Mouse (Mus musculus) neural tube, embryonic 12.5 days (tissue): Measurements from ENCODE around the gene Rps6kc1. TPM values are rescaled to one million over a fixed set of nuclear protein-coding genes. Genes with fewer than 3 reads are reported as not detected.

Experiments
- ATAC-seq: fragments of 200-750 bp; cut with Nextera tagmentation; 2 replicates; pipeline ENCODE4 v1.8.0; 2017; ENCODE audit warnings: low read depth, mild to moderate bottlenecking, moderate TSS enrichment, moderate library complexity; ENCODE audit not compliant: low FRiP score
- H3K27ac ChIP-seq: fragments of 300-500 bp; sonication (generic); 2 replicates; pipeline ENCODE4 v1.5.1; 2016
- H3K27me3 ChIP-seq: fragments of 300-500 bp; sonication (generic); replicated peaks from 2 replicates; pipeline ENCODE4 v1.6.1; 2016; ENCODE audit warnings: mild to moderate bottlenecking
- H3K36me3 ChIP-seq: fragments of 300-500 bp; sonication (generic); 2 replicates; pipeline ENCODE4 v1.6.1; 2016; ENCODE audit warnings: mild to moderate bottlenecking
- H3K4me1 ChIP-seq: fragments of 300-500 bp; sonication (generic); 2 replicates; pipeline ENCODE4 v1.6.1; 2016
- H3K4me2 ChIP-seq: fragments of 300-500 bp; sonication (generic); replicated peaks from 2 replicates; pipeline ENCODE4 v1.6.1; 2016; ENCODE audit warnings: mild to moderate bottlenecking
- H3K4me3 ChIP-seq: fragments of 300-500 bp; sonication (generic); 2 replicates; pipeline ENCODE4 v1.5.1; 2016
- H3K9ac ChIP-seq: fragments of 300-500 bp; sonication (generic); 2 replicates; pipeline ENCODE4 v1.6.1; 2016; ENCODE audit warnings: mild to moderate bottlenecking
- H3K9me3 ChIP-seq: fragments of 300-500 bp; sonication (generic); 2 replicates; pipeline ENCODE4 v1.6.1; 2016; ENCODE audit warnings: mild to moderate bottlenecking
- WGBS: fragments of 180-500 bp; shearing (Covaris S2); methylation state at CpG from one replicate; pipeline ENCODE4 v1.1.7; 2016; 5-methylcytosine and 5-hydroxymethylcytosine counted together
- polyA plus RNA-seq: library from polyadenylated mRNA; unstranded; fragments of >200 nt; fragmentation: Nextera tagmentation; extraction: Ambion mirVana; gene quantifications from 2 replicates; pipeline ENCODE4 v1.2.1, GENCODE M21; 2016

Rps6kc1 gene
- polyA plus RNA-seq, 1 experiment from 2014 or later, result 26.4 TPM

- Histone ChIP-seq H3K36me3 (no peaks in the 10 kb centered on the region), H3K27ac (no peak overlapping the region), H3K9me3 (no peaks in the 10 kb centered on the region), H3K4me1 (no peaks in the 10 kb centered on the region), H3K4me3 (no peak overlapping the region), H3K4me2 (no peak overlapping the region), H3K27me3 (no peaks in the 10 kb centered on the region), H3K9ac (no peak overlapping the region)
- ATAC-seq, result no peak
- WGBS, result 88% methylated on average over 3 of the region's 3 CpGs
Observed at GRCm38 (mm10) chr1:190675455-190675854, 236.1 kb downstream of the Rps6kc1 start.

- Histone ChIP-seq H3K9ac (no peak overlapping the region), H3K27me3 (no peaks in the 10 kb centered on the region), H3K27ac (no peak overlapping the region), H3K4me2 (no peak overlapping the region), H3K9me3 (no peaks in the 10 kb centered on the region), H3K4me3 (no peak overlapping the region), H3K36me3 (no peaks in the 10 kb centered on the region), H3K4me1 (no peaks in the 10 kb centered on the region; the same call in 1 of the 2 replicates)
- no peak for ATAC-seq
- WGBS, result 86% methylated on average over 10 of the region's 10 CpGs
Observed at GRCm38 (mm10) chr1:190669099-190669498, 242.5 kb downstream of the Rps6kc1 start.

- no peak overlapping the region for H3K4me3 ChIP-seq
- WGBS, result 94% methylated on average over 11 of the region's 11 CpGs
- H3K27me3 ChIP-seq, result no peaks in the 10 kb centered on the region
- H3K4me1 ChIP-seq, result no peaks in the 10 kb centered on the region; the same call in 1 of the 2 replicates
- no peaks in the 10 kb centered on the region for H3K9me3 ChIP-seq
- H3K36me3 ChIP-seq, result no peaks in the 10 kb centered on the region
- H3K9ac ChIP-seq, result no peak overlapping the region
- ATAC-seq, result no peak
- H3K27ac ChIP-seq, result no peak overlapping the region
- no peak overlapping the region for H3K4me2 ChIP-seq
Observed at GRCm38 (mm10) chr1:190667821-190668220, 243.7 kb downstream of the Rps6kc1 start.

- WGBS, result 84% methylated on average over 5 of the region's 5 CpGs
- Histone ChIP-seq H3K4me3 (no peak overlapping the region), H3K27me3 (no peaks in the 10 kb centered on the region), H3K36me3 (no peaks in the 10 kb centered on the region), H3K9ac (no peak overlapping the region), H3K9me3 (no peaks in the 10 kb centered on the region), H3K4me1 (no peaks in the 10 kb centered on the region; the same call in 1 of the 2 replicates), H3K27ac (no peak overlapping the region), H3K4me2 (no peak overlapping the region)
- no peak for ATAC-seq
Observed at GRCm38 (mm10) chr1:190667326-190667725, 244.2 kb downstream of the Rps6kc1 start.

GRCm38 (mm10) chr1:190665490-190665875 is 246.1 kb downstream of the Rps6kc1 start:
- ATAC-seq, result no peak
- H3K27ac ChIP-seq, result no peak overlapping the region
- H3K27me3 ChIP-seq, result no peaks in the 10 kb centered on the region
- no peak overlapping the region for H3K4me3 ChIP-seq
- H3K36me3 ChIP-seq, result no peaks in the 10 kb centered on the region
- no peak overlapping the region for H3K9ac ChIP-seq
- 84% methylated on average over 8 of the region's 8 CpGs for WGBS
- no peak overlapping the region for H3K4me2 ChIP-seq
- H3K9me3 ChIP-seq, result no peaks in the 10 kb centered on the region
- H3K4me1 ChIP-seq, result peaks cover 11% of the 10 kb centered on the region

GRCm38 (mm10) chr1:190664767-190665489 is 246.6 kb downstream of the Rps6kc1 start:
- Histone ChIP-seq H3K27ac (no peak overlapping the region), H3K4me1 (peaks cover 11% of the 10 kb centered on the region), H3K4me3 (no peak overlapping the region), H3K4me2 (no peak overlapping the region), H3K9me3 (no peaks in the 10 kb centered on the region), H3K36me3 (no peaks in the 10 kb centered on the region), H3K27me3 (no peaks in the 10 kb centered on the region), H3K9ac (no peak overlapping the region)
- no peak for ATAC-seq
- 83% methylated on average over 21 of the region's 21 CpGs for whole genome bisulfite sequencing

GRCm38 (mm10) chr1:190663996-190664395 is 247.6 kb downstream of the Rps6kc1 start:
- Histone ChIP-seq H3K27me3 (no peaks in the 10 kb centered on the region), H3K4me3 (no peak overlapping the region), H3K4me1 (peaks cover 11% of the 10 kb centered on the region), H3K27ac (no peak overlapping the region), H3K9me3 (no peaks in the 10 kb centered on the region), H3K4me2 (no peak overlapping the region), H3K36me3 (no peaks in the 10 kb centered on the region), H3K9ac (no peak overlapping the region)
- 87% methylated on average over 4 of the region's 4 CpGs for WGBS
- ATAC-seq, result no peak

GRCm38 (mm10) chr1:190662736-190663135 is 248.8 kb downstream of the Rps6kc1 start:
- Histone ChIP-seq H3K4me2 (no peak overlapping the region), H3K27ac (no peak overlapping the region), H3K4me1 (peaks cover 11% of the 10 kb centered on the region), H3K27me3 (no peaks in the 10 kb centered on the region), H3K4me3 (no peak overlapping the region), H3K9me3 (no peaks in the 10 kb centered on the region), H3K9ac (no peak overlapping the region), H3K36me3 (no peaks in the 10 kb centered on the region)
- 84% methylated on average over 5 of the region's 5 CpGs for WGBS
- ATAC-seq, result no peak

- Histone ChIP-seq H3K36me3 (no peaks in the 10 kb centered on the region), H3K4me2 (no peak overlapping the region), H3K27ac (no peak overlapping the region), H3K27me3 (no peaks in the 10 kb centered on the region), H3K4me3 (no peak overlapping the region), H3K9me3 (no peaks in the 10 kb centered on the region), H3K9ac (no peak overlapping the region), H3K4me1 (peaks cover 11% of the 10 kb centered on the region)
- ATAC-seq, result peak; percentile 49; the same call in 1 of the 2 replicates
- WGBS, result 24% methylated on average over 4 of the region's 4 CpGs
Observed at GRCm38 (mm10) chr1:190661764-190662163, 249.8 kb downstream of the Rps6kc1 start.

GRCm38 (mm10) chr1:190661249-190661648 is 250.3 kb downstream of the Rps6kc1 start:
- Histone ChIP-seq H3K9me3 (no peaks in the 10 kb centered on the region), H3K4me2 (no peak overlapping the region), H3K4me3 (no peak overlapping the region), H3K4me1 (peaks cover 11% of the 10 kb centered on the region), H3K36me3 (no peaks in the 10 kb centered on the region), H3K27ac (no peak overlapping the region), H3K9ac (no peak overlapping the region), H3K27me3 (no peaks in the 10 kb centered on the region)
- WGBS, result 49% methylated on average over 15 of the region's 15 CpGs
- ATAC-seq, result peak; percentile 27; the same call in 1 of the 2 replicates

- H3K4me2 ChIP-seq, result no peak overlapping the region
- H3K27me3 ChIP-seq, result no peaks in the 10 kb centered on the region
- no peaks in the 10 kb centered on the region for H3K36me3 ChIP-seq
- no peak overlapping the region for H3K27ac ChIP-seq
- 79% methylated on average over 17 of the region's 17 CpGs for WGBS
- no peaks in the 10 kb centered on the region for H3K9me3 ChIP-seq
- no peak for ATAC-seq
- H3K9ac ChIP-seq, result no peak overlapping the region
- no peak overlapping the region for H3K4me3 ChIP-seq
- peaks cover 11% of the 10 kb centered on the region for H3K4me1 ChIP-seq
Observed at GRCm38 (mm10) chr1:190659722-190660502, 251.7 kb downstream of the Rps6kc1 start.

- WGBS, result 95% methylated on average over 13 of the region's 13 CpGs
- H3K9me3 ChIP-seq, result no peaks in the 10 kb centered on the region
- H3K27me3 ChIP-seq, result no peaks in the 10 kb centered on the region
- ATAC-seq, result no peak
- no peak overlapping the region for H3K27ac ChIP-seq
- H3K4me2 ChIP-seq, result no peak overlapping the region
- no peaks in the 10 kb centered on the region for H3K36me3 ChIP-seq
- no peak overlapping the region for H3K4me3 ChIP-seq
- H3K9ac ChIP-seq, result no peak overlapping the region
- peaks cover 17% of the 10 kb centered on the region for H3K4me1 ChIP-seq
Observed at GRCm38 (mm10) chr1:190658266-190658665, 253.3 kb downstream of the Rps6kc1 start.
